Mouse (Mus musculus) hindbrain, embryonic 14.5 days (tissue): ENCODE data around the gene Rbm44. TPM values are rescaled to one million over a fixed set of nuclear protein-coding genes. Genes with fewer than 3 reads are reported as not detected.

Experiments
- ATAC-seq: fragments of 200-750 bp; cut with Nextera tagmentation; 2 replicates; pipeline ENCODE4 v1.8.0; 2017; ENCODE audit warnings: moderate number of reproducible peaks, mild to moderate bottlenecking, moderate TSS enrichment, moderate library complexity; ENCODE audit not compliant: low FRiP score
- DNase-seq: peaks from one replicate; pipeline ENCODE4 v3.0.0-alpha.2; 2015; ENCODE audit warnings: low spot score
- H3K27ac ChIP-seq: fragments of 300-500 bp; sonication (generic); 2 replicates; pipeline ENCODE4 v1.5.1; 2014; ENCODE audit warnings: mild to moderate bottlenecking, moderate library complexity
- H3K27me3 ChIP-seq: fragments of 300-500 bp; sonication (generic); 2 replicates; pipeline ENCODE4 v1.6.1; 2014; ENCODE audit warnings: mild to moderate bottlenecking, low read length, mixed read lengths; ENCODE audit not compliant: control insufficient read depth, insufficient read depth
- H3K36me3 ChIP-seq: fragments of 300-500 bp; sonication (generic); replicated peaks from 2 replicates; pipeline ENCODE4 v1.6.1; 2014; ENCODE audit not compliant: control insufficient read depth, insufficient read depth
- H3K4me1 ChIP-seq: fragments of 300-500 bp; sonication (generic); replicated peaks from 2 replicates; pipeline ENCODE4 v1.6.1; 2014; ENCODE audit warnings: antibody characterized with exemption, low read length, mixed read lengths; ENCODE audit not compliant: control insufficient read depth, insufficient read depth
- H3K4me2 ChIP-seq: fragments of 300-500 bp; sonication (generic); replicated peaks from 2 replicates; pipeline ENCODE4 v1.6.1; 2014; ENCODE audit warnings: mild to moderate bottlenecking, moderate library complexity
- H3K4me3 ChIP-seq: fragments of 300-500 bp; sonication (generic); replicated peaks from 2 replicates; pipeline ENCODE4 v1.5.1; 2014; ENCODE audit warnings: mild to moderate bottlenecking, low read length
- H3K9ac ChIP-seq: fragments of 300-500 bp; sonication (generic); 2 replicates; pipeline ENCODE4 v1.6.1; 2014
- H3K9me3 ChIP-seq: fragments of 300-500 bp; sonication (generic); 2 replicates; pipeline ENCODE4 v1.6.1; 2016; ENCODE audit warnings: low read length; ENCODE audit not compliant: control insufficient read depth
- WGBS: fragments of 180-500 bp; shearing (Covaris S2); extraction: QIAGEN DNeasy Blood & Tissue Kit; methylation state at CpG from one replicate; pipeline ENCODE4 v1.1.7; 2014; 5-methylcytosine and 5-hydroxymethylcytosine counted together
- polyA plus RNA-seq: library from polyadenylated mRNA; unstranded; fragments of >200 nt; fragmentation: Nextera tagmentation; extraction: Ambion mirVana; gene quantifications from 2 replicates; pipeline ENCODE4 v1.2.1, GENCODE M21; 2014

The Rbm44 gene
- polyA plus RNA-seq, 1 experiment from 2014 or later, result 0.78 TPM

- H3K4me3 ChIP-seq, result no peak overlapping the region
- H3K9ac ChIP-seq, result no peak overlapping the region
- peaks cover 10% of the 10 kb centered on the region; the same call in 1 of the 2 replicates for H3K4me1 ChIP-seq
- DNase-seq (peak; percentile 68), ATAC-seq (no peak)
- no peaks in the 10 kb centered on the region for H3K9me3 ChIP-seq
- 92% methylated on average over 1 of the region's 1 CpGs for WGBS
- H3K4me2 ChIP-seq, result no peak overlapping the region
- no peaks in the 10 kb centered on the region for H3K27me3 ChIP-seq
- H3K27ac ChIP-seq, result peak overlapping the region; percentile 87; the same call in 1 of the 2 replicates
- H3K36me3 ChIP-seq, result no peaks in the 10 kb centered on the region
Measured at GRCm38 (mm10) chr1:91211099-91211498, 66.2 kb downstream of the Rbm44 start.

DNA sequence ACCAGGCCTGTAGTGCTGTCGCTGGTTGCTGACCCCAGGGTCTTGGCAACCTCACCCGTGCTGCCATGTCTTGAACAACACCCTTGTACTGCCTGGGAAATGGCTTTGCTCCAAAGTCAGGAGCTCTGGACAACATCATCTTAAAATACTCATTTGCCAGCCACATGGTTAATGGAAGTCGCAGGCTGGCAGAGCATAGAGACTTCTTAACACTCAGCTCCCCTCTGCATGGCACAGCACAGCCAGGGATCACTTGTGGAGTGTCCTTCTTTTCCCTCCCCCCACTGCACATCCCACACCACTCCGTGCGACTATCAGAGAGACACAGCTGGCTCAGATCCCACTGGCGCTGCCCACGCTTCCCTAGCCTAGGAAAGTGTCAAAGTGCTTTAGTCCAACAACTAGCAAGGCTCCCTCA is 66.7 kb downstream of the Rbm44 start:
- H3K4me3 ChIP-seq, result no peak overlapping the region
- 0 out of 2 replicates have a peak overlapping the region, but pooled peaks have one; percentile 38 for H3K27ac ChIP-seq
- H3K9me3 ChIP-seq, result no peaks in the 10 kb centered on the region
- no peak overlapping the region for H3K9ac ChIP-seq
- H3K36me3 ChIP-seq, result no peaks in the 10 kb centered on the region
- no peaks in the 10 kb centered on the region for H3K27me3 ChIP-seq
- no peak overlapping the region for H3K4me2 ChIP-seq
- ATAC-seq, result no peak
- no peak for DNase-seq
- WGBS, result 67% methylated on average over 7 of the region's 7 CpGs
- H3K4me1 ChIP-seq, result peaks cover 10% of the 10 kb centered on the region; the same call in 1 of the 2 replicates

- Histone ChIP-seq H3K27ac (no peak overlapping the region), H3K4me1 (0 out of 2 replicates have a peak, but pooled peaks cover 3% of the 10 kb centered on the region), H3K36me3 (no peaks in the 10 kb centered on the region), H3K4me2 (no peak overlapping the region), H3K4me3 (no peak overlapping the region), H3K27me3 (no peaks in the 10 kb centered on the region), H3K9ac (no peak overlapping the region), H3K9me3 (no peaks in the 10 kb centered on the region)
- DNase-seq (no peak), ATAC-seq (no peak)
- WGBS, result 90% methylated on average over 1 of the region's 1 CpGs
Measured at GRCm38 (mm10) chr1:91215264-91215663, 70.4 kb downstream of the Rbm44 start.

DNA sequence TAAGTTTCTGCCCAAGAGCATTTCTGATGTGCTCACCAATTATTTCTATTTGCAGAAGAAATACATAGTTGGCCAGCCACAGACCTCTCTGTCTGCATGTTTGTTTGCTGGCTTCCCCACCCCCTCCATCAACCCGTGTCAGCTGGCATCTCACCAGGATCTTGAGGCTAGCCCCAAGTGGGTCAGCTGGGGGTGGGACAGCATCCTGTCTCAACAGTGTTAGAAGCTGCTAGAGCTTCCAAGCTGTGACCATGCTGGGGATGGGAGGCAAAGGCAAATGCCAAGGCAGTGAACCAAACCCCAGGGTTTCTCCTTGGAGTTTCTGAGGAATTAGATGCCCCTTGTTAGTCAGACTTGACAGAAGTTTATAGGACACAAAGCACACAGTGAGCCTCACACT is 71.1 kb downstream of the Rbm44 start:
- Histone ChIP-seq H3K27ac (no peak overlapping the region), H3K4me1 (0 out of 2 replicates have a peak, but pooled peaks cover 3% of the 10 kb centered on the region), H3K9me3 (no peaks in the 10 kb centered on the region), H3K4me3 (no peak overlapping the region), H3K36me3 (no peaks in the 10 kb centered on the region), H3K27me3 (no peaks in the 10 kb centered on the region), H3K4me2 (no peak overlapping the region), H3K9ac (no peak overlapping the region)
- ATAC-seq (no peak), DNase-seq (no peak)
- WGBS, result 42% methylated on average over 1 of the region's 1 CpGs

- H3K4me3 ChIP-seq, result no peak overlapping the region
- no peak for ATAC-seq
- no peak overlapping the region for H3K27ac ChIP-seq
- H3K27me3 ChIP-seq, result no peaks in the 10 kb centered on the region
- H3K9me3 ChIP-seq, result no peaks in the 10 kb centered on the region
- WGBS, result 56% methylated on average over 10 of the region's 10 CpGs
- H3K9ac ChIP-seq, result no peak overlapping the region
- no peak for DNase-seq
- no peak overlapping the region for H3K4me2 ChIP-seq
- no peaks in the 10 kb centered on the region for H3K4me1 ChIP-seq
- no peaks in the 10 kb centered on the region for H3K36me3 ChIP-seq
Measured at GRCm38 (mm10) chr1:91216504-91217267, 71.8 kb downstream of the Rbm44 start.

- Histone ChIP-seq H3K4me2 (no peak overlapping the region), H3K4me3 (no peak overlapping the region), H3K27ac (no peak overlapping the region), H3K36me3 (no peaks in the 10 kb centered on the region), H3K9ac (no peak overlapping the region), H3K4me1 (no peaks in the 10 kb centered on the region), H3K9me3 (no peaks in the 10 kb centered on the region), H3K27me3 (no peaks in the 10 kb centered on the region)
- WGBS, result 92% methylated on average over 7 of the region's 7 CpGs
- DNase-seq, result no peak
- no peak for ATAC-seq
Measured at GRCm38 (mm10) chr1:91219641-91220321, 74.9 kb downstream of the Rbm44 start.

GRCm38 (mm10) chr1:91220322-91220672 is 75.4 kb downstream of the Rbm44 start:
- no peak for DNase-seq
- Histone ChIP-seq H3K9me3 (no peaks in the 10 kb centered on the region), H3K9ac (no peak overlapping the region), H3K27me3 (no peaks in the 10 kb centered on the region), H3K4me1 (no peaks in the 10 kb centered on the region), H3K4me3 (no peak overlapping the region), H3K36me3 (no peaks in the 10 kb centered on the region), H3K27ac (no peak overlapping the region), H3K4me2 (no peak overlapping the region)
- WGBS, result 87% methylated on average over 3 of the region's 3 CpGs
- no peak for ATAC-seq

Other genes starting within 250 kb of the Rbm44 start
- 0.13 TPM in 2 replicates for gene Mlph, start 230.0 kb upstream of the Rbm44 start, polyA plus RNA-seq
- not detected in 2 replicates for gene Prlh, start 192.0 kb upstream of the Rbm44 start, polyA plus RNA-seq
- 0.13 TPM in 1 of 2 replicates, not detected in the other for gene Rab17, start 175.4 kb upstream of the Rbm44 start, polyA plus RNA-seq
- 39.5 and 43.3 TPM in 2 replicates for gene Lrrfip1, start 146.4 kb upstream of the Rbm44 start, polyA plus RNA-seq
- gene Ramp1, start 34.7 kb downstream of the Rbm44 start, polyA plus RNA-seq, result 12.5 and 14.2 TPM in 2 replicates
- gene Ube2f, start 105.2 kb downstream of the Rbm44 start, polyA plus RNA-seq, result 63.8 and 67.6 TPM in 2 replicates
- 9.7 and 10.5 TPM in 2 replicates for gene Scly, start 153.2 kb downstream of the Rbm44 start, polyA plus RNA-seq
- 0.17 and 0.18 TPM in 2 replicates for gene Espnl, start 177.0 kb downstream of the Rbm44 start, polyA plus RNA-seq
- 0.25 and 0.37 TPM in 2 replicates for gene Klhl30, start 205.9 kb downstream of the Rbm44 start, polyA plus RNA-seq
- 0.66 TPM in 1 of 2 replicates, not detected in the other for gene Erfe, start 221.3 kb downstream of the Rbm44 start, polyA plus RNA-seq